Mouse (Mus musculus) spleen, adult 2 months (tissue): ENCODE results near the gene Fam171a2. TPM values are rescaled to one million over a fixed set of nuclear protein-coding genes. Genes with fewer than 3 reads are reported as not detected.

Experiments
- DNase-seq, 2 experiments: peaks; one replicate each; pipeline versions ENCODE4 v3.0.0 to v3.0.0-alpha.2; 2012 to 2021; ENCODE audit warnings: low spot score in 2 of 2, low read depth in 1 of 2
- H3K27ac ChIP-seq: fragments of 200-500 bp; 2 replicates; pipeline ENCODE4 v1.5.1; 2012; ENCODE audit warnings: low read length, inconsistent platforms; ENCODE audit not compliant: insufficient read depth
- H3K27me3 ChIP-seq: fragments of 200-500 bp; 2 replicates; pipeline ENCODE4 v1.6.1; 2012; ENCODE audit warnings: mild to moderate bottlenecking, moderate library complexity, low read length, inconsistent platforms; ENCODE audit not compliant: control insufficient read depth, insufficient read depth
- H3K36me3 ChIP-seq: fragments of 200-500 bp; 2 replicates; pipeline ENCODE4 v1.6.1; 2012; ENCODE audit warnings: mild to moderate bottlenecking, low read length, inconsistent platforms; ENCODE audit not compliant: control insufficient read depth, insufficient read depth
- H3K4me1 ChIP-seq: fragments of 200-500 bp; 2 replicates; pipeline ENCODE4 v1.6.1; 2011; ENCODE audit warnings: inconsistent platforms; ENCODE audit not compliant: control insufficient read depth, insufficient read depth, insufficient read length
- H3K4me3 ChIP-seq: fragments of 200-500 bp; 2 replicates; pipeline ENCODE4 v1.5.1; 2011; ENCODE audit warnings: mild to moderate bottlenecking, inconsistent platforms; ENCODE audit not compliant: insufficient read depth, insufficient read length; ENCODE audit errors: extremely low read depth
- CTCF ChIP-seq: fragments of 200-500 bp; IDR thresholded peaks from 2 replicates; pipeline ENCODE4 v1.5.1; 2011; ENCODE audit warnings: mild to moderate bottlenecking, inconsistent platforms; ENCODE audit not compliant: insufficient read depth, insufficient read length, insufficient replicate concordance; ENCODE audit errors: extremely low read depth
- POLR2A ChIP-seq: fragments of 200-500 bp; IDR thresholded peaks from 2 replicates; pipeline ENCODE4 v1.6.1; 2011; ENCODE audit warnings: low read depth, low read length, inconsistent platforms
- WGBS: fragments of 180-500 bp; shearing (Covaris S2); methylation state at CpG from one replicate; pipeline ENCODE4 v1.1.7; 2018; 5-methylcytosine and 5-hydroxymethylcytosine counted together
- polyA plus RNA-seq: library from polyadenylated mRNA; depleted of rRNA; stranded (reverse); fragments of >200 nt; gene quantifications from 2 replicates; pipeline ENCODE4 v1.2.3, GENCODE M21; 2012

The Fam171a2 gene
- polyA plus RNA-seq, 1 experiment, result 5.2 TPM

DNA sequence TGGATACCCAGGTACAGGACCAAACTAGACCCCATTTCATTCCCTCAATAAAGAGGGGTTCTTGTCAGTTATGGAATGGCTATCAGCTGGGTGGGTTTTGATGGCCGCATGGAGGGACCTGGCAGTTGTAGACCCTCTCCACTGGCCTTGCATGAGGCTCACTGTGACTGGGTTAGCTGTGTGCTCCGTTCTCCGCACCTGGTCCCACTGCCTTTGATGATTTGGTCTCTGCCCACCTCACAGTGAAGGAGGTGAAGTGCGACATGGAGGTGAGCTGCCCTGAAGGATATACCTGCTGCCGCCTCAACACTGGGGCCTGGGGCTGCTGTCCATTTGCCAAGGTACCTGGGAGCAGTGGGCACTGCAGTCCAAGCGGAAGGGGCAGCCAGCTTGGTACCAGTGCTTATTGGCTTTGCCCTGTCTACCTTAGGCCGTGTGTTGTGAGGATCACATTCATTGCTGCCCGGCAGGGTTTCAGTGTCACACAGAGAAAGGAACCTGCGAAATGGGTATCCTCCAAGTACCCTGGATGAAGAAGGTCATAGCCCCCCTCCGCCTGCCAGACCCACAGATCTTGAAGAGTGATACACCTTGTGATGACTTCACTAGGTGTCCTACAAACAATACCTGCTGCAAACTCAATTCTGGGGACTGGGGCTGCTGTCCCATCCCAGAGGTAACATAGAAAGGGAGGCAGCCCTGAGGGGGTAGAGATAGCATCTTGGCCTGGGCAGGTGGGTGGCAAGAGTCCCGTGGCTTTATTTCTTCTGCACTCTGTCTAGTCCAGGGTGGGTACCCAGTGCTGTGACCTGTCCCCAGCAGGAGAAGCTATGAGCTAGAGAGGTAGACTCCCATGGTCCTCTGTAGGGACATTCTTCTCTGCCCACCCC, 12.4 kb downstream of the Fam171a2 start:
- Histone ChIP-seq H3K36me3 (peaks cover 6% of the 10 kb centered on the region; the same call in 1 of the 2 replicates), H3K4me1 (peaks cover 27% of the 10 kb centered on the region), H3K4me3 (no peak overlapping the region), H3K27ac (no peak overlapping the region), H3K27me3 (0 out of 2 replicates have a peak, but pooled peaks cover 2% of the 10 kb centered on the region)
- no peak for DNase-seq
- WGBS, result 94% methylated on average over 11 of the region's 11 CpGs
- no peak for TF ChIP-seq CTCF
- no peak for TF ChIP-seq POLR2A

DNA sequence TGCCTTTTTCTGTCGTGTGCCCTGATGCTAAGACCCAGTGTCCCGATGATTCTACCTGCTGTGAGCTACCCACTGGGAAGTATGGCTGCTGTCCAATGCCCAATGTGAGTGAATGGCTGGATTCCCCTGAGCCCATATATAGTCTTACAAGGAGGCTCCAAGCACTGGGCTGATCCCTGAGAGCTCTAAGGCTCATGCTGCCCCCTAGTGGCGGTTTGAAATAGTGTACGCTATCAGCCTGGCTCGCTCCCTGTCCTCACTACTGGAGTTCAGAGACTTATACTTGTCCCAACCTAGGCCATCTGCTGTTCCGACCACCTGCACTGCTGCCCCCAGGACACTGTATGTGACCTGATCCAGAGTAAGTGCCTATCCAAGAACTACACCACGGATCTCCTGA, 13.1 kb downstream of the Fam171a2 start:
- no peak overlapping the region for H3K27ac ChIP-seq
- TF ChIP-seq CTCF (peak; percentile 74; the same call in 1 of the 2 replicates), POLR2A (no peak)
- H3K4me3 ChIP-seq, result no peak overlapping the region
- peaks cover 28% of the 10 kb centered on the region for H3K4me1 ChIP-seq
- H3K27me3 ChIP-seq, result 0 out of 2 replicates have a peak, but pooled peaks cover 2% of the 10 kb centered on the region
- peak; percentile 60 to 80 for DNase-seq
- peaks cover 6% of the 10 kb centered on the region; the same call in 1 of the 2 replicates for H3K36me3 ChIP-seq
- 21% methylated on average over 7 of the region's 7 CpGs for WGBS

DNA sequence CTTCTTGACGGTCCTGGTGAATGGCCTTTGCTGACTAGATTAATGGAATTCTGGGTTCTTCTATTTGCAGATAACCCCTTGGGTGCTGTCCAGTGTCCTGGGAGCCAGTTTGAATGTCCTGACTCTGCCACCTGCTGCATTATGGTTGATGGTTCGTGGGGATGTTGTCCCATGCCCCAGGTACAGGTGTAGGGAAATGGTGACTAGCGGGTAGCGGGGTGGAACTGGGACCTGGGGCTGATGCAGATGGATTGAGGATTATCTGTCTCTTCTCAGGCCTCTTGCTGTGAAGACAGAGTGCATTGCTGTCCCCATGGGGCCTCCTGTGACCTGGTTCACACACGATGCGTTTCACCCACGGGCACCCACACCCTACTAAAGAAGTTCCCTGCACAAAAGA, 13.6 kb downstream of the Fam171a2 start:
- Histone ChIP-seq H3K36me3 (peaks cover 6% of the 10 kb centered on the region; the same call in 1 of the 2 replicates), H3K27ac (no peak overlapping the region), H3K4me1 (peaks cover 28% of the 10 kb centered on the region), H3K4me3 (no peak overlapping the region), H3K27me3 (0 out of 2 replicates have a peak, but pooled peaks cover 2% of the 10 kb centered on the region)
- WGBS, result 78% methylated on average over 7 of the region's 7 CpGs
- no peak for DNase-seq
- TF ChIP-seq CTCF, result no peak
- no peak for TF ChIP-seq POLR2A

DNA sequence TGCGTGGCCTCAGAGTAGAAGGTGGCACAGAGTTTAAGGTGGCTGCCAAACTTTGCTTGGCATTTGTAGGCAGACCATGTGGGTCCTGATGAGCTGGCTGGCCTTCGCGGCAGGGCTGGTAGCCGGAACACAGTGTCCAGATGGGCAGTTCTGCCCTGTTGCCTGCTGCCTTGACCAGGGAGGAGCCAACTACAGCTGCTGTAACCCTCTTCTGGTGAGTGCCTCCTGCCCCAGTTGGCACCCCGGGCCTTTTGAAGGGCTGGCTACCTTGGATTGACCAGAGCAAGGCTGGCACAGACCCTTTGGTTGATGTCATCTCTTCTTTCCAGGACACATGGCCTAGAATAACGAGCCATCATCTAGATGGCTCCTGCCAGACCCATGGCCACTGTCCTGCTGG, 14.6 kb downstream of the Fam171a2 start:
- 0 out of 2 replicates have a peak, but pooled peaks cover 2% of the 10 kb centered on the region for H3K27me3 ChIP-seq
- H3K4me3 ChIP-seq, result peak overlapping the region; percentile 57; the same call in 1 of the 2 replicates
- H3K36me3 ChIP-seq, result peaks cover 6% of the 10 kb centered on the region; the same call in 1 of the 2 replicates
- WGBS, result 42% methylated on average over 6 of the region's 6 CpGs
- H3K4me1 ChIP-seq, result peaks cover 24% of the 10 kb centered on the region
- peak overlapping the region; percentile 93 for H3K27ac ChIP-seq
- TF ChIP-seq CTCF (no peak), POLR2A (no peak)
- DNase-seq, result no peak

DNA sequence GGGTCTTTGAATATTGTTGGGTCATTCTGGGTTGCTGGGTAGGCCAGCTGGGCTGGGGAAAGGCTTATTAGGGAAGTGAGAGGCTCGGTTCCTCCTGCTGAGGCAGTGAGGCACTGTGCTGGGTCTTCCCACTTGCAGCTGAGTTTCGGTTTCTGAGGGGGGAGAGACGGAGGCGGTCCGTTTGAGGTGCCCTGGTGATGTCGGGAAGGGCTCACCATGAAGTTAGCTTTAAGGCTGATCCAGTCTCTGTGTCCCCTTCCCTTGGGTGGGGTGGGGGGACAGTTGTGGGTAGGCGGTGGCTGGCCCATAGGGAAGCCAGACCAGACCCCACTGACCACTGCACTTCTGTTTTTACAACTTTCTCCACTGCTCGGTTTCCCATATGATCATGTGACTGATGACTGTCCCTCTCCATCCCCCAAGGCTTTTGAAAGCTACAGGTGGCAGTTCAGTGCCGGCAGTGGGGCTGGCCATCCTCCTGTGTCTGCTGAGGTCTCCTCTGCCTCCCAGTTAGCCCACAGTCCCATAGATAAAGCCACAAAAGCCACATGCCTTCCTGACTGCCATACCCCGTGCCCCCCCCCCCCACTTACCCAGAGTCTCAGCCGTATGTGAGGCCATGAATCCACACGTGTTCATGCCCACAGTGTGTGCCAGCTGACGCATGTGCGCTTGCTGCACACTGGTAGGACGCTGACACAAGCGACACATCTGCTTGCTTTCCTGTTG, 15.2 kb downstream of the Fam171a2 start:
- Histone ChIP-seq H3K36me3 (peaks cover 6% of the 10 kb centered on the region; the same call in 1 of the 2 replicates), H3K4me1 (peaks cover 19% of the 10 kb centered on the region; the same call in 1 of the 2 replicates), H3K27me3 (no peaks in the 10 kb centered on the region), H3K4me3 (peak overlapping the region; percentile 57; the same call in 1 of the 2 replicates), H3K27ac (peak overlapping the region; percentile 93)
- DNase-seq, result peak; percentile 76 to 78
- no peak for TF ChIP-seq CTCF
- no peak for TF ChIP-seq POLR2A
- WGBS, result 4% methylated on average over 16 of the region's 16 CpGs

DNA sequence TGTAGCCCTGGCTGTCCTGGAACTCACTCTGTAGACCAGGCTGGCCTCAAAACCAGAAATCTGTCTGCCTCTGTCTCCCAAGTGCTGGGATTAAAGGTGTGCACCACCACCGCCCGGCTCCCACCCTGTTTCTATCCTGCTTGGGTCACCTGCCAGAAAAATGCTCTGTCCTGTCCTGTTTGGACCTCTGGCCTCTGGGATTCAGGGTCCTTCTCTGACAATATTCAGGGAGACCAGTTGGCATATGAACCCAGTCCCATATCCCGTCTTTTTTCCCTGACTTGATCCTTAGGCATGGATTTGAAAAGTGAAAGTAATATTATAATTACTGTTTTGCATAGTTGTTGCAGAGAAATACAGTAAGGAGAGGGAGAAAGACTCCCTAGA, 15.8 kb downstream of the Fam171a2 start:
- H3K27me3 ChIP-seq, result no peaks in the 10 kb centered on the region
- WGBS, result 28% methylated on average over 3 of the region's 3 CpGs

More for the DNA sequence above, 15.8 kb downstream of the Fam171a2 start:
- TF ChIP-seq POLR2A (no peak), CTCF (no peak)
- peak overlapping the region; percentile 93 for H3K27ac ChIP-seq
- no peak for DNase-seq
- 0 out of 2 replicates have a peak overlapping the region, but pooled peaks have one; percentile 10 for H3K4me3 ChIP-seq
- H3K36me3 ChIP-seq, result peaks cover 6% of the 10 kb centered on the region; the same call in 1 of the 2 replicates
- H3K4me1 ChIP-seq, result peaks cover 19% of the 10 kb centered on the region; the same call in 1 of the 2 replicates
